In genomic region chr15:79289441-79289840, GRCm38 (mm10) we compare ENCODE assay signal across 16 mouse cellular contexts. TPM values are rescaled to one million over a fixed set of nuclear protein-coding genes. Genes with fewer than 3 reads are reported as not detected.
"Had no signal": no experiment of that assay in that cellular context is flagged by ENCODE, and none has a peak within 500 bp of the region (broad histone marks: within the 10 kb centered on the region; RNA-seq: fewer than 3 reads in every experiment).

No protein-coding gene starts in this region.

- DNase-seq: cerebellum, adult 8-10 months; cerebellum, adult 9-10 months; cerebellum, adult 9-11 months; cerebellum, postnatal 25 days; cerebellum, postnatal 36 days; embryo, embryonic 11 days; forebrain, postnatal 0 days; gastrocnemius, adult 2 months; gastrocnemius, postnatal 10 days; gastrocnemius, postnatal 14 days; gastrocnemius, postnatal 25 days; gastrocnemius, postnatal 36 days; heart, adult 18-20 months; heart, adult 2 months had no signal

RNA-seq across cellular contexts. Expression of gene Baiap2l2, which starts 4.1 kb away (rescaled TPM):
- total RNA-seq: common myeloid progenitor, adult 5-6 weeks; granulocyte monocyte progenitor cell, adult 5-6 weeks had no signal

RNA-seq across cellular contexts. Expression of gene Slc16a8, which starts 34.9 kb away (rescaled TPM):
- total RNA-seq: common myeloid progenitor, adult 5-6 weeks; granulocyte monocyte progenitor cell, adult 5-6 weeks had no signal
